Mouse (Mus musculus) CH12.LX (cell line): ENCODE results near the gene Rubcnl.

Source experiments
- BHLHE40 ChIP-seq: IDR thresholded peaks from 2 replicates; pipeline ENCODE4 v1.6.1; 2011; ENCODE audit warnings: mild to moderate bottlenecking, low read depth, low read length, improper control_type of control experiment
- CTCF ChIP-seq, 2 experiments: IDR thresholded peaks in 1 of 2; conservative IDR thresholded peaks in 1 of 2; 2 replicates each; pipeline ENCODE4 v1.5.1; 2011 to 2012; ENCODE audit warnings: low read depth in 2 of 2, low read length in 2 of 2, improper control_type of control experiment in 1 of 2, inconsistent platforms in 1 of 2, mild to moderate bottlenecking in 1 of 2, moderate library complexity in 1 of 2
- EP300 ChIP-seq: IDR thresholded peaks from 2 replicates; pipeline ENCODE4 v1.6.1; 2011; ENCODE audit warnings: low read length, improper control_type of control experiment
- MAFK ChIP-seq: IDR thresholded peaks from 2 replicates; pipeline ENCODE4 v1.6.1; 2011; ENCODE audit warnings: low read length, improper control_type of control experiment; ENCODE audit not compliant: insufficient replicate concordance
- MAX ChIP-seq: IDR thresholded peaks from 2 replicates; pipeline ENCODE4 v1.6.1; 2011; ENCODE audit warnings: low read length, improper control_type of control experiment
- RAD21 ChIP-seq: IDR thresholded peaks from 2 replicates; pipeline ENCODE4 v1.6.1; 2011; ENCODE audit warnings: low read depth, mild to moderate bottlenecking, low read length, improper control_type of control experiment, moderate library complexity
- USF2 ChIP-seq: conservative IDR thresholded peaks from 2 replicates; pipeline ENCODE4 v1.6.1; 2011; ENCODE audit warnings: low read depth, low read length, improper control_type of control experiment

- TF ChIP-seq MAFK (peak; percentile 65; the same call in 1 of the 2 replicates), CTCF (conservative IDR thresholded peaks at IDR 0.05 in 1 of 2, IDR thresholded peaks at IDR 0.05 in 1 of 2; ENCODE audit: low read depth in 2 of 2, low read length in 2 of 2) (no peak), USF2 (no peak), MAX (no peak), BHLHE40 (peak; percentile 36; the same call in 1 of the 2 replicates), RAD21 (no peak), EP300 (peak; percentile 85)
Measured at GRCm38 (mm10) chr14:74974136-74974651, 41.6 kb upstream of the Rubcnl start.
